Mouse (Mus musculus) lung, adult 2 months (tissue): ENCODE data around the gene Izumo4.

ENCODE experiments used
- CTCF ChIP-seq: fragments of 200-500 bp; IDR thresholded peaks from 2 replicates; pipeline ENCODE4 v1.5.1; 2011; ENCODE audit warnings: mild to moderate bottlenecking, low read length, control low read depth; ENCODE audit not compliant: insufficient read depth
- POLR2A ChIP-seq: fragments of 200-500 bp; IDR thresholded peaks from 2 replicates; pipeline ENCODE4 v1.6.1; 2011; ENCODE audit warnings: low read depth, mild to moderate bottlenecking, control low read depth, low read length, borderline replicate concordance; ENCODE audit errors: extremely low read depth

GRCm38 (mm10) chr10:80680260-80680696 is 21.7 kb upstream of the Izumo4 start:
- TF ChIP-seq POLR2A (no peak), CTCF (no peak)
